Mouse (Mus musculus) midbrain, embryonic 11.5 days (tissue): ENCODE measurements around the gene Phf21a. TPM values are rescaled to one million over a fixed set of nuclear protein-coding genes. Genes with fewer than 3 reads are reported as not detected.

Source experiments
- ATAC-seq: fragments of 200-750 bp; cut with Nextera tagmentation; 2 replicates; pipeline ENCODE4 v1.8.0; 2017; ENCODE audit warnings: moderate TSS enrichment, moderate library complexity; ENCODE audit not compliant: low FRiP score
- DNase-seq: peaks from one replicate; pipeline ENCODE4 v3.0.0; 2015; ENCODE audit warnings: low spot score; ENCODE audit errors: missing footprints
- H3K27ac ChIP-seq: fragments of 300-500 bp; sonication (generic); 2 replicates; pipeline ENCODE4 v1.5.1; 2014; ENCODE audit warnings: low read depth, low read length
- H3K27me3 ChIP-seq: fragments of 300-500 bp; sonication (generic); 2 replicates; pipeline ENCODE4 v1.6.1; 2014; ENCODE audit warnings: mild to moderate bottlenecking, low read length, moderate library complexity, mixed read lengths; ENCODE audit not compliant: control insufficient read depth, insufficient read depth
- H3K36me3 ChIP-seq: fragments of 300-500 bp; sonication (generic); 2 replicates; pipeline ENCODE4 v1.6.1; 2014; ENCODE audit warnings: mild to moderate bottlenecking, low read length, moderate library complexity, mixed read lengths; ENCODE audit not compliant: control insufficient read depth, insufficient read depth
- H3K4me1 ChIP-seq: fragments of 300-500 bp; sonication (generic); 2 replicates; pipeline ENCODE4 v1.6.1; 2014; ENCODE audit warnings: low read length; ENCODE audit not compliant: control insufficient read depth, insufficient read depth
- H3K4me2 ChIP-seq: fragments of 300-500 bp; sonication (generic); 2 replicates; pipeline ENCODE4 v1.6.1; 2014; ENCODE audit warnings: mild to moderate bottlenecking, moderate library complexity
- H3K4me3 ChIP-seq: fragments of 300-500 bp; sonication (generic); 2 replicates; pipeline ENCODE4 v1.5.1; 2014; ENCODE audit warnings: low read depth, low read length
- H3K9ac ChIP-seq: fragments of 300-500 bp; sonication (generic); 2 replicates; pipeline ENCODE4 v1.6.1; 2014; ENCODE audit warnings: low read length
- H3K9me3 ChIP-seq: fragments of 300-500 bp; sonication (generic); 2 replicates; pipeline ENCODE4 v1.6.1; 2016; ENCODE audit warnings: low read length; ENCODE audit not compliant: control insufficient read depth
- WGBS: fragments of 180-500 bp; shearing (Covaris S2); extraction: QIAGEN DNeasy Blood & Tissue Kit; methylation state at CpG from one replicate; pipeline ENCODE4 v1.1.7; 2014; 5-methylcytosine and 5-hydroxymethylcytosine counted together
- polyA plus RNA-seq: library from polyadenylated mRNA; unstranded; fragments of >200 nt; fragmentation: Nextera tagmentation; extraction: Ambion mirVana; gene quantifications from 2 replicates; pipeline ENCODE4 v1.2.1, GENCODE M21; 2014

Gene Phf21a
- polyA plus RNA-seq, 1 experiment from 2014 or later = 34.4 TPM

DNA sequence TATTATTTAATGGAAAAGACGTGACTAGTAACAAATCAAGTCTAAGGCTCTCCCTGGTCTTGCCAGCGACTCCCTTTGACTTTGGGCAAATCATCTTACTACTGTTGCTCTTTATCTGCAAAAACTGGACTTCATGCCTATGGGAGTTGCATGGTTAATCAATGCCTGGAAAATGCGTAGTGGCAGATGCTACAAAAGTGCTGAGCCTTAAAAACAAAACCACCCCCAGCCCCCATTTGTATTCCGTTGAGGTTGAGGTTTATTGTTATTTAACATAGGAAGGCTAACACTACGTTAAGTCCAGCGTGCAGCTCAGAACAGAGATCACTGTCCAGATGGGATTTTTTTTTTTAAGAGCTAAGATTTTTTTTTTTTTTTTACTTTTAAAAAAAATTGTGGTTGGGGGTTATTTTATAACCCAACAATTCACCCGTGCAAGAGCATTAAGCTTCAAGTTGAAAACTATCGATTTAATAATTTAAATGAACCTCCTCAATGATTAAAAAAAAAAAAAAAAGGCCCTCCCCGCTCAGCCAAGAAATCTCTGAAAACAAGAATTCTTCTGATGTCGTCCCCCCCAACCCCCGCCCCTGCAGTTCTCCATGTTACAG is 89.3 kb downstream of the Phf21a start:
- H3K4me2 ChIP-seq = peak overlapping the region; percentile 60
- peak overlapping the region; percentile 64 for H3K4me3 ChIP-seq
- DNase-seq (peak; percentile 91), ATAC-seq (no peak)
- no peaks in the 10 kb centered on the region for H3K36me3 ChIP-seq
- H3K9ac ChIP-seq = peak overlapping the region; percentile 92
- 2% methylated on average over 11 of the region's 11 CpGs for WGBS
- peaks cover 15% of the 10 kb centered on the region for H3K4me1 ChIP-seq
- H3K27ac ChIP-seq = peak overlapping the region; percentile 96
- H3K27me3 ChIP-seq = no peaks in the 10 kb centered on the region
- H3K9me3 ChIP-seq = no peaks in the 10 kb centered on the region

DNA sequence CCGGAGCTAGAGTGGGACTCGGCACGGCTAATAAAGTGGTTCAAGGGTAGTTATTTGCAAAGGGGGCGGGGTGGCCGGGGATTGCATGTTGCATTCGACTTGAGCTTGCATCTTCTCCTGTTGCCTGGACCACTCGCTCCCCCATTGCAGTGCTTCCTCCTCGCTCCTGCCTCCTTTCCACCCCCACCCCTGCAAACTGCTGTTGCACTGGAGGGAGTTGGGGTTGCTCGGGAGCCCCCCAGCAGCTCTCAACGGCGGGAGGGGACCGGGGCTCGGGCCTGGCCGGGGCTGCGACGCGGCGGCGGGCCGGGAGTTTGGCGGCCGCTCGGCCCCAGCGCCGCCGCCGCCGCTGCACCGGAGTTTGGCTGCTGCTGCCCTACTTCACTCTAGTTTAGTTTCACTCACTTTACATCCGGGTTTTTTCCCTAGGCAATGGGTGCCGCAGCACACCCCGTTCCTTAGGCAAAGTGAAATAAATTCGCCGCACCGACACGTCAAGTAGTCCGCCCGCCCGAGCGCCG is 90.1 kb downstream of the Phf21a start:
- Histone ChIP-seq H3K36me3 (no peaks in the 10 kb centered on the region), H3K27me3 (no peaks in the 10 kb centered on the region), H3K4me1 (peaks cover 19% of the 10 kb centered on the region), H3K9ac (peak overlapping the region; percentile 92), H3K9me3 (no peaks in the 10 kb centered on the region), H3K27ac (peak overlapping the region; percentile 96), H3K4me3 (peak overlapping the region; percentile 64), H3K4me2 (peak overlapping the region; percentile 60)
- DNase-seq (peak; percentile 96), ATAC-seq (peak; percentile 67)
- WGBS = under 1% methylated on average over 41 of the region's 41 CpGs

DNA sequence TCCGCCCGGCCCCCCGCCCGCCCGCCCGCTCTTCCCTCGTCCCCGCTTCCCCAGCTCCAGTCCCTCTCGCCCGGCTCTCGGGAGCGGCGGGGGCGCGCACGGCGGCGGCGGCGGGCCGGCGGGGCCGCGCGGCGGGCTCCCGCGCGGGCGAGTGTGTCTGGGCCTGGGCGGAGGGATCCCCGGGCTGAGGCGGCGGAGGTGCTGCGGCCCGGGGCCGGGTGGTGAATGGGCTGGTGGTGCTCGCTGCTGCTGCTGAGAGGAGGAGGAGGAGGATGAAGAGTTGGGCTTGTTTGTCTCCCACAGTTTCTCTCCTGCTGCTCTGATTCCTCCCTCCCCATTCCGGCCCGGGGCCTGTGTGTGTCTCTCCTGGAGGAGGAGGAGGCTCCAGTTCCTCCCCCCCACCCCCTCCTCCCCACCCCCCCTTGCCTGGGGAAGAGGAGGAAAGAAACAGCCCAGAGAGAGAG is 90.7 kb downstream of the Phf21a start:
- H3K9ac ChIP-seq = peak overlapping the region; percentile 92
- H3K36me3 ChIP-seq = no peaks in the 10 kb centered on the region
- H3K4me1 ChIP-seq = peaks cover 22% of the 10 kb centered on the region
- no peaks in the 10 kb centered on the region for H3K27me3 ChIP-seq
- H3K9me3 ChIP-seq = no peaks in the 10 kb centered on the region
- peak; percentile 99 for DNase-seq
- peak; percentile 81 for ATAC-seq
- peak overlapping the region; percentile 64 for H3K4me3 ChIP-seq
- peak overlapping the region; percentile 96 for H3K27ac ChIP-seq
- 0% methylated on average over 12 of the region's 40 CpGs for WGBS
- peak overlapping the region; percentile 60 for H3K4me2 ChIP-seq

DNA sequence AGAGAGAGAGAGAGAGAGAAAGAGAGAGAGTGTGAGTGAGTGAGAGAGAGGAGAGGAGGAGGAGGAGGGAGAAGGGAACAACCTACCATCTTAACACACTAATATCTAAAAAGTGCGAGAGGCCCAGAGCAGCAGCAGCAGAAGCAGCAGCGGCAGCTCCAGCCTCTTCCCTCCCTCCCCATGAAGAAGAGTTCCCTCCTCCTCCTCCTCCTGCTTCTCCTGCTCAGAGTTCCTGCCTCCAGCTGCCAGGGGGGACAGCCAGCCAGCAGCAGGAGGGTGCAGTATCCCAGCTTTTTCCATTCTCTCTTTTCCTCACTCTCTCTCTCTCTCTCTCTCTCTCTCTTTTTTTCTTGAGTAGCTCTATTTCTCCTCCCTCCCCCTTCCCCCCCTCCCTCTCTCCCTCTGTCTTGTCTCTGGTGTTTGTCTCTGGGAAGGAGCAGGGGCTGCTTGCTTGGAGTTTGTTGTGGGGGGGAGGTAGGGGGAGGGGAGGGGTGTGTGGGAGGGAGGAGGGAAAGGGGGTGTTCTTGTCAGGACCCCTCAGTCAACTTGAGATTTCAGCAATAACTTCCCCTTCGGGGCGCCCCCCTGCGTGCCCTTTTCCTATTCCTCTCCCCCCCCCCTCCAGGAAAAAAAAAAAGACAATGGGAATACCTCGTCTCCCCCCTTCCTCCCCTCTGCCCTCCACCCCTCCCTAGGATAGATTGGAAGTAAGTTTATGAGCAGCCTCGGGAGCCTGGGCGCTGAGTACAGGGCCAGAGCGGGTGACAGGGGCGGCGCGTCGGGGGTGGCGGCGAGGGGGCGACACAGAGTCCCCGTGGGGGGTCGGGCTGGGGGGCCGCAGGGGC is 91.4 kb downstream of the Phf21a start:
- H3K36me3 ChIP-seq = no peaks in the 10 kb centered on the region
- peaks cover 24% of the 10 kb centered on the region for H3K4me1 ChIP-seq
- WGBS = 0% methylated on average over 18 of the region's 19 CpGs
- DNase-seq (peak; percentile 97), ATAC-seq (peak; percentile 54)
- H3K4me3 ChIP-seq = peak overlapping the region; percentile 64
- H3K27me3 ChIP-seq = no peaks in the 10 kb centered on the region
- H3K27ac ChIP-seq = peak overlapping the region; percentile 96
- H3K9me3 ChIP-seq = no peaks in the 10 kb centered on the region
- peak overlapping the region; percentile 92 for H3K9ac ChIP-seq
- peak overlapping the region; percentile 60 for H3K4me2 ChIP-seq

DNA sequence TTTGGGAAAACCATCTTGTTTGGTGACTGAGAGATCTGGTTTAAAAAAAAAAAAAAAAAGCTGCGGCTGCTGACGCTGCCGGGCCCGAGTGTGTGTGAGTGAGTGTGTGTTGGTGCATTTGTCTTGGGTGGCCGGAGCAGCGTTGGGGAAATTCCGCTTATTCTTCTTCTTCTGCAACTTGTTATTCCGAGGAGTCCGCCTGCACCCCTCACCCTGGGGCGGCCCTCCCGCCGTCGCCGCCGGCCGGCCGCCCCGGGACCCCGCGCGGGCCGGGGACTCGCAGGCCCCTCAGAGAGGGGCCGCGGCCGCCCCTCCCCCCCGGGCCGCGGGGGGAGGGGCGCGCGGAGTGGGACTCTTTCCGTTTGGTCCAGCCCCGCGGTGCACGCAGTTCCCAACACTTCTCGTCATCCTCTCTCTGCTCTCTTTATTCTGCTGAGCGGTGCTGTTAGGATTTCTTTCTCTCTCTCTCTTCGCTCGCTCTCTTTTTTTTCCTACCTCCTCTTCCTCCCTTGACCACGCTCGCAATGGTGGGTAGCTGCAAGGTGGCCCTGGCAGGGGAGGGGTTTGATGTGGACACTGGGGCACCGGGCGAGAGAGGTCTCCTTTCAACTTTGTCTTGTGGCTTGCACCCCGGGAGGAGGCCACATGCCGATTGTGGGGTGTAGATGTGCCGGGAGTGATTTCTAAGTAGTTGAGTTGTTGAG is 92.3 kb downstream of the Phf21a start:
- H3K4me2 ChIP-seq = peak overlapping the region; percentile 60
- H3K27ac ChIP-seq = peak overlapping the region; percentile 96
- peaks cover 27% of the 10 kb centered on the region for H3K4me1 ChIP-seq
- peak overlapping the region; percentile 92 for H3K9ac ChIP-seq
- peak overlapping the region; percentile 64 for H3K4me3 ChIP-seq
- DNase-seq (peak; percentile 98), ATAC-seq (peak; percentile 43)
- H3K27me3 ChIP-seq = no peaks in the 10 kb centered on the region
- no peaks in the 10 kb centered on the region for H3K9me3 ChIP-seq
- under 1% methylated on average over 45 of the region's 47 CpGs for WGBS
- no peaks in the 10 kb centered on the region for H3K36me3 ChIP-seq

DNA sequence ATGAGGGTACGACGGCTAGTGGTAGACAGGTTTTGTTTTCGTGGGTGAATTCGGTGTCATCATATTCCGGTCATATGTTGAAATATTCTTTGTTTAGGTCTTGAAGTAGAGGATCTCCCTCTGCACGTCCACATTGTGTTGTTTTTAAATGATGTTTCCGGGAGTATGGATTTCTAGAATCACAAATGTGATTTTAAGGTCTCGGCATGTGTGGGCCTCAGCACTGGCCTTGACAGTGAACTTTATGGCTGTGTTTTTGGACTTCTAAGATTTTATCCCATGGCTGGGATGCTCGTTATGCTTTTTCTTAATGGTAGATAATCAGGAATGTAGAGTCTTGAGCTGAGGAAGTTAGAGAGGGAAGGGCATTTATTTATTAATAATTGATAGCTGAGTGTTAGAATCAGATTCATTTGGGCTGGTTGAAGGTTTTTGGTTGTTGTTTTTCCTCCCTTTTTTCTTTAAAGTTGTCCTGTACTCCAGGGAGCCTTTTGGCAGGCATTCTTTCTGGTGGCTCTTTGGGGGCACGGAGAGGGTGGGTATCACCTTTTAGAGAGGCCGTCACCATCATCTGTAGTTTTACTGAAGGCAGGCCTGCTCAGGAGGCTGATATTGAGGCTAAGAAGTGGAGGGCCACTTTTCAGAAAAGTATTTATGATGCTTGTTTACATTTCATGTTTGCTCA is 93.0 kb downstream of the Phf21a start:
- 11% methylated on average over 11 of the region's 11 CpGs for WGBS

DNA sequence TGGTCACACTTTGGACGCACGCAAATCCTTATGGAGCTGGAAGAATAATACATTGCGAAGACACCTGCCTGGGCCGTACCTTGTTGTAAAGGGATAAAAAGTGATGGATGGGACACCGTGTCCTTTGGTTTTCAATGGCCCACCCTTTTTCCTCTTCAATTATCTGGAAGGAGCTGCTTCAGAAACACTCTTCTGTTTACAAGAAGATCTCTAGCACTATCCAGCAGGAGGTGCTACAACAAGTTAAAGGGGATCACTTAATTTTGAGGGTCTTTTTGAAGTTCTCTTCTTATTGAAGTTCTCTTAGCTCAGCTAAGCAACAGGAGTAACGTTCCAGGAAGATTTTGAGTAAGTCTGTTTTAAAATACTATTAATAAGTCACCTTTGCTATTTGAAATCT is 94.1 kb downstream of the Phf21a start:
- H3K4me2 ChIP-seq = peak overlapping the region; percentile 60
- DNase-seq (peak; percentile 84), ATAC-seq (no peak)
- WGBS = 66% methylated on average over 6 of the region's 6 CpGs
- H3K4me1 ChIP-seq = peaks cover 22% of the 10 kb centered on the region
- no peaks in the 10 kb centered on the region for H3K36me3 ChIP-seq
- no peaks in the 10 kb centered on the region for H3K27me3 ChIP-seq
- H3K9ac ChIP-seq = no peak overlapping the region
- H3K4me3 ChIP-seq = no peak overlapping the region
- no peaks in the 10 kb centered on the region for H3K9me3 ChIP-seq
- no peak overlapping the region for H3K27ac ChIP-seq

More for the DNA sequence above, 93.0 kb downstream of the Phf21a start:
- Histone ChIP-seq H3K27me3 (no peaks in the 10 kb centered on the region), H3K27ac (peak overlapping the region; percentile 96), H3K9me3 (no peaks in the 10 kb centered on the region), H3K36me3 (no peaks in the 10 kb centered on the region), H3K9ac (peak overlapping the region; percentile 92), H3K4me3 (peak overlapping the region; percentile 64), H3K4me1 (peaks cover 27% of the 10 kb centered on the region), H3K4me2 (peak overlapping the region; percentile 60)
- no peak for ATAC-seq
- DNase-seq = peak; percentile 89

DNA sequence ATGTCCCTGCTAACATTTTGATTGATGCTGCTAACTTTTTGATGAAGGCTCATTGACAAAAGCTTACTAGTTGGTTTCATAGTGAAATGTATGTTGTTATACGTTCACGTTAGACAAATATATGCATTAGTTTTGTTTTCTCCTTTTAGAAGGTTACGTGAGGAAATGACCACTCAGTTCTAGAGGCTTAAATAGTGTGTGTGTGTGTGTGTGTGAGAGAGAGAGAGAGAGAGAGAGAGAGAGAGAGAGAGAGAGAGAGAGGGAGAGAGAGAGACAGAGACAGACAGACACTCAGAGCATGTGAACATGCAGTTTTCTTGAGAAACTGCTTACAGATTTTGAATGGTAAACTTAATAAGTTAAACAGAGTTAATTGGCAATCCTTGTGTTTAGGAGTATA is 95.8 kb downstream of the Phf21a start:
- Histone ChIP-seq H3K36me3 (no peaks in the 10 kb centered on the region), H3K9ac (no peak overlapping the region), H3K4me1 (peaks cover 20% of the 10 kb centered on the region), H3K4me2 (peak overlapping the region; percentile 31), H3K9me3 (no peaks in the 10 kb centered on the region), H3K4me3 (0 out of 2 replicates have a peak overlapping the region, but pooled peaks have one; percentile 1), H3K27me3 (no peaks in the 10 kb centered on the region), H3K27ac (no peak overlapping the region)
- ATAC-seq (no peak), DNase-seq (peak; percentile 82)
- 79% methylated on average over 3 of the region's 3 CpGs for WGBS
